Mouse (Mus musculus) midbrain, embryonic 10.5 days (tissue): Measurements from ENCODE around the gene Prss41. TPM values are rescaled to one million over a fixed set of nuclear protein-coding genes. Genes with fewer than 3 reads are reported as not detected.

Experiments
- DNase-seq: peaks from one replicate; pipeline ENCODE4 v3.0.0-alpha.2; 2017; ENCODE audit warnings: low spot score
- H3K27ac ChIP-seq: fragments of 300-500 bp; sonication (generic); replicated peaks from 2 replicates; pipeline ENCODE4 v1.5.1; 2016; ENCODE audit warnings: mild to moderate bottlenecking
- H3K27me3 ChIP-seq: fragments of 300-500 bp; sonication (generic); 2 replicates; pipeline ENCODE4 v1.6.1; 2016; ENCODE audit warnings: low read depth, mild to moderate bottlenecking; ENCODE audit not compliant: poor library complexity, severe bottlenecking
- H3K36me3 ChIP-seq: fragments of 300-500 bp; sonication (generic); 2 replicates; pipeline ENCODE4 v1.6.1; 2016; ENCODE audit warnings: mild to moderate bottlenecking, moderate library complexity
- H3K4me1 ChIP-seq: fragments of 300-500 bp; sonication (generic); 2 replicates; pipeline ENCODE4 v1.6.1; 2016
- H3K4me3 ChIP-seq: fragments of 300-500 bp; sonication (generic); 2 replicates; pipeline ENCODE4 v1.5.1; 2016; ENCODE audit warnings: mild to moderate bottlenecking, moderate library complexity
- H3K9me3 ChIP-seq: fragments of 300-500 bp; sonication (generic); replicated peaks from 2 replicates; pipeline ENCODE4 v1.6.1; 2016; ENCODE audit warnings: mild to moderate bottlenecking
- whole genome bisulfite sequencing: fragments of 180-500 bp; shearing (Covaris S2); methylation state at CpG from one replicate; pipeline ENCODE4 v1.1.7; 2016; 5-methylcytosine and 5-hydroxymethylcytosine counted together
- polyA plus RNA-seq: library from polyadenylated mRNA; unstranded; fragments of >200 nt; fragmentation: Nextera tagmentation; extraction: Ambion mirVana; gene quantifications from 2 replicates; pipeline ENCODE4 v1.2.1, GENCODE M21; 2016

Prss41 gene
- polyA plus RNA-seq, 1 experiment from 2014 or later: 2.3 TPM

- DNase-seq: peak; percentile 76
- H3K27ac ChIP-seq: peak overlapping the region; percentile 13
- H3K27me3 ChIP-seq: no peaks in the 10 kb centered on the region
- H3K36me3 ChIP-seq: no peaks in the 10 kb centered on the region
- H3K4me1 ChIP-seq: no peaks in the 10 kb centered on the region
- no peaks in the 10 kb centered on the region for H3K9me3 ChIP-seq
- 63% methylated on average over 18 of the region's 19 CpGs for WGBS
- H3K4me3 ChIP-seq: no peak overlapping the region
Measured at GRCm38 (mm10) chr17:23850853-23851749, 7.1 kb upstream of the Prss41 start.

- Histone ChIP-seq H3K4me1 (no peaks in the 10 kb centered on the region), H3K27me3 (no peaks in the 10 kb centered on the region), H3K4me3 (no peak overlapping the region), H3K9me3 (no peaks in the 10 kb centered on the region), H3K36me3 (no peaks in the 10 kb centered on the region), H3K27ac (no peak overlapping the region)
- 51% methylated on average over 2 of the region's 2 CpGs for WGBS
- DNase-seq: no peak
Measured at GRCm38 (mm10) chr17:23850028-23850427, 6.1 kb upstream of the Prss41 start.

- H3K36me3 ChIP-seq: no peaks in the 10 kb centered on the region
- 46% methylated on average over 23 of the region's 23 CpGs for WGBS
Measured at GRCm38 (mm10) chr17:23843141-23843811, 696 bp downstream of the Prss41 start.

GRCm38 (mm10) chr17:23841145-23841544 lies 2.8 kb downstream of the Prss41 start:
- WGBS: 32% methylated on average over 4 of the region's 4 CpGs
- H3K4me3 ChIP-seq: no peak overlapping the region
- no peaks in the 10 kb centered on the region for H3K36me3 ChIP-seq
- peak; percentile 49 for DNase-seq
- no peaks in the 10 kb centered on the region for H3K9me3 ChIP-seq
- no peak overlapping the region for H3K27ac ChIP-seq
- peaks cover 18% of the 10 kb centered on the region for H3K4me1 ChIP-seq
- peaks cover 16% of the 10 kb centered on the region; the same call in 1 of the 2 replicates for H3K27me3 ChIP-seq

More at GRCm38 (mm10) chr17:23843141-23843811, 696 bp downstream of the Prss41 start:
- no peak for DNase-seq
- no peaks in the 10 kb centered on the region for H3K9me3 ChIP-seq
- peak overlapping the region; percentile 45 for H3K4me3 ChIP-seq
- peaks cover 11% of the 10 kb centered on the region for H3K4me1 ChIP-seq
- H3K27ac ChIP-seq: no peak overlapping the region
- peaks cover 16% of the 10 kb centered on the region; the same call in 1 of the 2 replicates for H3K27me3 ChIP-seq

GRCm38 (mm10) chr17:23836006-23836575 lies 7.9 kb downstream of the Prss41 start, which contains the start of gene Prss33:
Gene Prss33, minus strand, starts transcription at chr17:23836056.
- H3K27me3 ChIP-seq: peaks cover 12% of the 10 kb centered on the region
- 57% methylated on average over 8 of the region's 8 CpGs for WGBS
- peaks cover 12% of the 10 kb centered on the region for H3K4me1 ChIP-seq
- H3K36me3 ChIP-seq: no peaks in the 10 kb centered on the region
- H3K27ac ChIP-seq: peak within 1 kb of the TSS; percentile 71
- H3K4me3 ChIP-seq: no peak within 1 kb of the TSS
- no peak for DNase-seq
- H3K9me3 ChIP-seq: no peaks in the 10 kb centered on the region

GRCm38 (mm10) chr17:23831201-23831600 lies 12.8 kb downstream of the Prss41 start:
- peaks cover 24% of the 10 kb centered on the region for H3K4me1 ChIP-seq
- WGBS: 100% methylated on average over 1 of the region's 1 CpGs
- peaks cover 23% of the 10 kb centered on the region for H3K27me3 ChIP-seq

GRCm38 (mm10) chr17:23829064-23829619 lies 14.8 kb downstream of the Prss41 start, which contains the start of gene Elob:
Gene Elob, minus strand, starts transcription at chr17:23829136.
- peak; percentile 92 for DNase-seq
- WGBS: 2% methylated on average over 40 of the region's 42 CpGs
- peaks cover 33% of the 10 kb centered on the region for H3K36me3 ChIP-seq
- H3K9me3 ChIP-seq: no peaks in the 10 kb centered on the region
- peak within 1 kb of the TSS; percentile 89 for H3K27ac ChIP-seq
- H3K4me3 ChIP-seq: peak within 1 kb of the TSS; percentile 91
- H3K27me3 ChIP-seq: peaks cover 23% of the 10 kb centered on the region
- H3K4me1 ChIP-seq: peaks cover 18% of the 10 kb centered on the region

More at GRCm38 (mm10) chr17:23831201-23831600, 12.8 kb downstream of the Prss41 start:
- Histone ChIP-seq H3K36me3 (peaks cover 12% of the 10 kb centered on the region), H3K4me3 (no peak overlapping the region), H3K27ac (no peak overlapping the region), H3K9me3 (no peaks in the 10 kb centered on the region)
- no peak for DNase-seq

- Histone ChIP-seq H3K4me3 (peak overlapping the region; percentile 91), H3K36me3 (peaks cover 40% of the 10 kb centered on the region), H3K4me1 (peaks cover 18% of the 10 kb centered on the region), H3K27ac (peak overlapping the region; percentile 89), H3K9me3 (no peaks in the 10 kb centered on the region), H3K27me3 (peaks cover 23% of the 10 kb centered on the region)
- no peak for DNase-seq
- WGBS: under 1% methylated on average over 47 of the region's 47 CpGs
Measured at GRCm38 (mm10) chr17:23828271-23829001, 15.5 kb downstream of the Prss41 start.

GRCm38 (mm10) chr17:23825591-23825990 lies 18.4 kb downstream of the Prss41 start:
- 94% methylated on average over 4 of the region's 4 CpGs for WGBS

GRCm38 (mm10) chr17:23823614-23824013 lies 20.4 kb downstream of the Prss41 start:
- Histone ChIP-seq H3K27me3 (no peaks in the 10 kb centered on the region), H3K4me3 (no peak overlapping the region), H3K4me1 (peaks cover 13% of the 10 kb centered on the region), H3K36me3 (peaks cover 88% of the 10 kb centered on the region), H3K27ac (no peak overlapping the region), H3K9me3 (peaks cover 16% of the 10 kb centered on the region)
- DNase-seq: no peak
- 93% methylated on average over 12 of the region's 12 CpGs for WGBS

More at GRCm38 (mm10) chr17:23825591-23825990, 18.4 kb downstream of the Prss41 start:
- no peaks in the 10 kb centered on the region for H3K9me3 ChIP-seq
- peaks cover 18% of the 10 kb centered on the region for H3K4me1 ChIP-seq
- H3K27me3 ChIP-seq: peaks cover 6% of the 10 kb centered on the region
- no peak for DNase-seq
- no peak overlapping the region for H3K27ac ChIP-seq
- no peak overlapping the region for H3K4me3 ChIP-seq
- peaks cover 68% of the 10 kb centered on the region for H3K36me3 ChIP-seq

GRCm38 (mm10) chr17:23823018-23823417 lies 21.0 kb downstream of the Prss41 start:
- H3K9me3 ChIP-seq: peaks cover 22% of the 10 kb centered on the region
- H3K4me3 ChIP-seq: no peak overlapping the region
- no peak for DNase-seq
- 90% methylated on average over 16 of the region's 16 CpGs for WGBS
- H3K36me3 ChIP-seq: peaks cover 94% of the 10 kb centered on the region
- no peak overlapping the region for H3K27ac ChIP-seq
- H3K27me3 ChIP-seq: no peaks in the 10 kb centered on the region
- peaks cover 11% of the 10 kb centered on the region for H3K4me1 ChIP-seq

- Histone ChIP-seq H3K27me3 (no peaks in the 10 kb centered on the region), H3K27ac (no peak overlapping the region), H3K36me3 (peaks cover 100% of the 10 kb centered on the region), H3K9me3 (peaks cover 30% of the 10 kb centered on the region), H3K4me1 (peaks cover 1% of the 10 kb centered on the region), H3K4me3 (no peak overlapping the region)
- DNase-seq: no peak
- 85% methylated on average over 6 of the region's 6 CpGs for WGBS
Measured at GRCm38 (mm10) chr17:23822094-23822493, 21.9 kb downstream of the Prss41 start.
